Mouse (Mus musculus): ENCODE data around the gene Slc8a1. TPM values are rescaled to one million over a fixed set of nuclear protein-coding genes. Genes with fewer than 3 reads are reported as not detected.

Slc8a1 gene
- total RNA-seq, 2 experiments from 2014 or later = 270 to 277 TPM

- Histone ChIP-seq H3K4me3 (no peak overlapping the region), H3K27ac (no peak overlapping the region)
- no peak for TF ChIP-seq CTCF (IDR thresholded peaks at IDR 0.05)
- intact Hi-C loops (cut with DNase I) = no loop called here
- DNase-seq (ENCODE audit: extremely low spot score in 1 of 2, low spot score in 2 of 2) = no peak
Observed at GRCm38 (mm10) chr17:81524826-81525225, 213.4 kb downstream of the Slc8a1 start.

GRCm38 (mm10) chr17:81523943-81524342 is 214.2 kb downstream of the Slc8a1 start:
- DNase-seq (ENCODE audit: extremely low spot score in 1 of 2, low spot score in 2 of 2) = no peak
- Histone ChIP-seq H3K27ac (no peak overlapping the region), H3K4me3 (no peak overlapping the region)
- TF ChIP-seq CTCF (IDR thresholded peaks at IDR 0.05) = no peak
- intact Hi-C loops (cut with DNase I) = no loop called here

GRCm38 (mm10) chr17:81518316-81519025 is 219.7 kb downstream of the Slc8a1 start:
- no peak overlapping the region for H3K4me3 ChIP-seq
- no peak for DNase-seq (ENCODE audit: extremely low spot score in 1 of 2, low spot score in 2 of 2)
- no peak for TF ChIP-seq CTCF (IDR thresholded peaks at IDR 0.05)
- H3K27ac ChIP-seq = no peak overlapping the region
- intact Hi-C loops (cut with DNase I) = no loop called here

DNA sequence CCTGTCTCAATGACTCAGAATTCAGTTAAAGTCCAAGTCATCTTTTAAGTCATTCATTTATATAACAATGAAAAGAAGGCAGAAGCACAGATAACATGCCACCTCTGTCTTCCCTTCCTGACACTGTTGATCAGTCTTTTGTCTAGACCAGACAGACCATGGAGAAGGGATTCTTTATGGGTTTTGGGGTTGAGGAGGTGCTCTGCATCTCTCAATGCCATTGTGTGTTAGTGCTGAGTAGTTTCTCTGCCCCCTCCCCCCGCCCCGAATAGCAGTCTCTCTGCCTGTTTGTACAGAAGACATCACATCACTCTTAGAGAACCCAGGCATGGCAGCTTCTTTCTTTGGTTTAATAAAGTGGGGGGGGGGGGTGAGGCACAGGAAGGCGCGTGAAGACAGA is 222.0 kb downstream of the Slc8a1 start:
- no peak overlapping the region for H3K27ac ChIP-seq
- DNase-seq (ENCODE audit: extremely low spot score in 1 of 2, low spot score in 2 of 2) = no peak
- no peak overlapping the region for H3K4me3 ChIP-seq
- no peak for TF ChIP-seq CTCF (IDR thresholded peaks at IDR 0.05)
- intact Hi-C loops (cut with DNase I) = no loop called here

DNA sequence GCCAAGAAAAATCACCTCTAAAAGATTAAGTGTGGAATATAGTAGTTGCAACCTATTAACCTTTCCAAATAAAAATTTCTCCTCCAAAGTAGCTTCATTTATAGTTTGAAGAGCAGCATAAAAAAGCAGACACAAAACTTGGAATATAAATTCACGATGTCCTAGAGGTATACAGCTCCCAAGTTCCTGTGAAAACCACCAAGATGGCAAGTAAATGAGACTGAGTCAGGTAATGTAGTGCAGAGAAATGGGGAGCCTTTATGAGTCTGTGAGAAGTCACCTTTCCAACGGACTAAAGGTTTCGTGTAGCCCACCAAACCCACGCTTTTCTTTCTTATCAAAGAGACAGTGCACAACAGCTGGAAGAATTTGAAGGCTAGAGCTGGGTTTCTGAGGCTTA is 224.2 kb downstream of the Slc8a1 start:
- no peak for DNase-seq (ENCODE audit: extremely low spot score in 1 of 2, low spot score in 2 of 2)
- intact Hi-C loops (cut with DNase I) = no loop called here
- no peak for TF ChIP-seq CTCF (IDR thresholded peaks at IDR 0.05)
- Histone ChIP-seq H3K27ac (no peak overlapping the region), H3K4me3 (no peak overlapping the region)

DNA sequence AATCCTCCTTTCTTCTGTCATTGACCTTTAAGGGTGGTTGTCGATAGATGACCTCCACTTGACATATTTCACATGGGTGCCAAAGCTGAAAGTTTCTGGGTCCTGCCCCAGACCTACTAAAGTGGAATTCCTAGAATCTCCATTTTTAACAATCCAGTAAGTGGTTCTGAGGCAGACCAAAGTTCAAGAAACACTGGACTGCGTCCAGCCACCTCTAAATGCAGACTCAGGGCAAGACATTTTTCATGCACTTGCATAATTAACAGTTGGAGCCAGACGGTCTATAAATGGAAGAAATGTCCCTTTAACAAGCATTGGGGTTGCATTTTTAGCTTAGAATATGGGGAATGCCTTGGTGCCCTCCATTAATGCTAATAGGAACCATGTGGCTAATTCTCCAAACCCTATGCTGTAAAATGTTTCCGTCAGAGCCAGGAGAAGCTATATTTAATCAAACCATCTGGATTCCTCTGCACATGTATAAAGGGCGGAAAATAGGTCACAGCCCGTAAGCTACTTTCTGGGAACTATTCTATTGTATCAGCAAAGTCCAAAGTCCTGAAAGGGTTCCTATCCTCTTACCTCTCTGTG is 224.7 kb downstream of the Slc8a1 start:
- DNase-seq (ENCODE audit: extremely low spot score in 1 of 2, low spot score in 2 of 2) = no peak
- intact Hi-C loops (cut with DNase I) = no loop called here
- no peak for TF ChIP-seq CTCF (IDR thresholded peaks at IDR 0.05)
- H3K27ac ChIP-seq = no peak overlapping the region
- H3K4me3 ChIP-seq = no peak overlapping the region

- TF ChIP-seq CTCF (IDR thresholded peaks at IDR 0.05) = no peak
- no peak overlapping the region for H3K27ac ChIP-seq
- DNase-seq (ENCODE audit: extremely low spot score in 1 of 2, low spot score in 2 of 2) = no peak
- intact Hi-C loops (cut with DNase I) = no loop called here
- no peak overlapping the region for H3K4me3 ChIP-seq
Observed at GRCm38 (mm10) chr17:81505162-81505685, 233.0 kb downstream of the Slc8a1 start.

GRCm38 (mm10) chr17:81504040-81504439 is 234.1 kb downstream of the Slc8a1 start:
- intact Hi-C loops (cut with DNase I) = loop anchor here (5.0 kb wide), 1 partner anchor 78 kb away; no protein-coding TSS in a partner anchor
- no peak overlapping the region for H3K27ac ChIP-seq
- no peak for DNase-seq (ENCODE audit: extremely low spot score in 1 of 2, low spot score in 2 of 2)
- no peak for TF ChIP-seq CTCF (IDR thresholded peaks at IDR 0.05)
- no peak overlapping the region for H3K4me3 ChIP-seq

- intact Hi-C loops (cut with DNase I) = loop anchor here (5.0 kb wide), 1 partner anchor 80 kb away; no protein-coding TSS in a partner anchor
- no peak overlapping the region; the same call in 1 of the 2 replicates for H3K27ac ChIP-seq
- TF ChIP-seq CTCF (IDR thresholded peaks at IDR 0.05) = no peak
- DNase-seq (ENCODE audit: extremely low spot score in 1 of 2, low spot score in 2 of 2) = peak in 1 of 2 experiments; percentile 38
- H3K4me3 ChIP-seq = no peak overlapping the region
Observed at GRCm38 (mm10) chr17:81502732-81503131, 235.4 kb downstream of the Slc8a1 start.

DNA sequence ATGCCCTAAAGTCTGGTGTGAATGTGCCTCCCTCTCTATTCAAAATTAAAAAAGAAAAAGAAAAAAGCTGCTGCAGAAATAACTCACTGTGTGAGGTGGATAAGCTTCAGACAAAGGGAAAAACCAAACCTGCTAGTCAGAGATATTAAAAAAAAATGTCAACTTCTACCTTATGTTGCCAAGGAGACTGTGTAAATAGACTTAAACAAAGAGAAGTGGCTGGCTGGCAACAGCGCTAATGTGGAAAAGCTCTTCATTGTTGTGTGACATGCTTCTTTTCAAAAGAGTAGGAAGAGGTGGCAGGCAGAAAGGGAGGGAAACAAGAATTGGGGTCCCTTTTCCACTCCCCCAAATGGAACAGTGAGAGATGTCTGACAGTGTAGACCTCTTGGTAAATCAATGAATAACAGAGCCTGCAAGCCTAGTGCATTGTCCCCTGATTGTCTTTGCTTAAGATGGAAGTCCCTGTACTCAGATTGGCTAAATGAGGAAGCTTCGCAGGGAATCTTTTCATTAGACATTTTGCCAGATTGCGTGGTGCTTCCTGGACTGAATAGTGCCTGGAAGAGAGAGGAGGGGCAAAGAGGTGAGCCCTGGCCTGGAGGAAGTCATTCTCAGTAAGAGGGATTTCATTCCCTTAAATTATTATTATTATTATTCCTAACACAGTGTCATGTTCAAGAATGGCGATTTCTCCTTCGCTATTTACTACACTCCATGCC is 237.3 kb downstream of the Slc8a1 start:
- TF ChIP-seq CTCF (IDR thresholded peaks at IDR 0.05) = no peak
- DNase-seq (ENCODE audit: extremely low spot score in 1 of 2, low spot score in 2 of 2) = no peak
- H3K27ac ChIP-seq = no peak overlapping the region
- intact Hi-C loops (cut with DNase I) = loop anchor here (5.0 kb wide), 1 partner anchor 81 kb away; no protein-coding TSS in a partner anchor
- H3K4me3 ChIP-seq = no peak overlapping the region

- TF ChIP-seq CTCF (IDR thresholded peaks at IDR 0.05) = no peak
Observed at GRCm38 (mm10) chr17:81497919-81498318, 240.3 kb downstream of the Slc8a1 start.

DNA sequence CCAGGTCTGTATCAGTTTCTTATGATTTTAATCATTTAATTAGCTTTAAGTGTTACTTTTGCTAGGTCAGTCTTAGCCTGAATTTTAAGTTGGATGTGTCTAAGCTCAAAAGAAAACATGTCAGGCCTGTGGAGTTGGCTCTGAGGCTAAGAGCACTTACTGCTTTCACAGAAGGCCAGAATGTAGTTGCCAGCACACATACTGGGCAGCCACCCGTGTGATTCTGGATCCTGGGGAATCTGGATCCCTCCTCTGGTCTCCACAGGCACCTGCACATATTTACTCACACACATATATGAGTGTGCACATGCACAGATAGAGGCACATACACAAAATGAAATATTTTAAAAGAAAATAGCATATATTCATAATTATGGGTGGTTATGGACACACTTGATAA is 241.6 kb downstream of the Slc8a1 start:
- no peak overlapping the region for H3K27ac ChIP-seq
- intact Hi-C loops (cut with DNase I) = no loop called here
- no peak overlapping the region for H3K4me3 ChIP-seq
- no peak for TF ChIP-seq CTCF (IDR thresholded peaks at IDR 0.05)
- no peak for DNase-seq (ENCODE audit: extremely low spot score in 1 of 2, low spot score in 2 of 2)

More at GRCm38 (mm10) chr17:81497919-81498318, 240.3 kb downstream of the Slc8a1 start:
- H3K27ac ChIP-seq = no peak overlapping the region
- H3K4me3 ChIP-seq = no peak overlapping the region
- intact Hi-C loops (cut with DNase I) = no loop called here
- no peak for DNase-seq (ENCODE audit: extremely low spot score in 1 of 2, low spot score in 2 of 2)

All from left cerebral cortex, adult 2 months (tissue).